Mouse (Mus musculus): ENCODE data around the gene Gh.
A peak's percentile ranks its signal among the peaks of the same experiment; 100 is the strongest.

The Gh gene

GRCm38 (mm10) chr11:106268326-106269059 lies 33.2 kb downstream of the Gh start:
- DNase-seq (ENCODE audit: low read depth), result peak; percentile 60

- DNase-seq (ENCODE audit: low read depth), result no peak
Measured at GRCm38 (mm10) chr11:106267871-106268270, 33.8 kb downstream of the Gh start.

GRCm38 (mm10) chr11:106267311-106267852 lies 34.3 kb downstream of the Gh start:
- no peak for DNase-seq (ENCODE audit: low read depth)

- no peak for DNase-seq (ENCODE audit: low read depth)
Measured at GRCm38 (mm10) chr11:106266431-106266830, 35.2 kb downstream of the Gh start.

GRCm38 (mm10) chr11:106265570-106265969 lies 36.1 kb downstream of the Gh start:
- no peak for DNase-seq (ENCODE audit: low read depth)

- DNase-seq (ENCODE audit: low read depth), result no peak
Measured at GRCm38 (mm10) chr11:106264988-106265387, 36.7 kb downstream of the Gh start.

GRCm38 (mm10) chr11:106263963-106264362 lies 37.7 kb downstream of the Gh start:
- no peak for DNase-seq (ENCODE audit: low read depth)

GRCm38 (mm10) chr11:106260826-106261450 lies 40.7 kb downstream of the Gh start:
- DNase-seq (ENCODE audit: low read depth), result no peak

GRCm38 (mm10) chr11:106256775-106257174 lies 44.9 kb downstream of the Gh start:
- DNase-seq (ENCODE audit: low read depth), result no peak

GRCm38 (mm10) chr11:106255685-106256451 lies 45.8 kb downstream of the Gh start, which contains the start of the genes Ftsj3 and Psmc5:
Gene Ftsj3 (minus strand): TSS chr11:106256079.
Gene Psmc5 (plus strand): TSS chr11:106256154.
- DNase-seq (ENCODE audit: low read depth), result peak; percentile 88

- DNase-seq (ENCODE audit: low read depth), result no peak
Measured at GRCm38 (mm10) chr11:106255174-106255573, 46.5 kb downstream of the Gh start.

- no peak for DNase-seq (ENCODE audit: low read depth)
Measured at GRCm38 (mm10) chr11:106254767-106255166, 46.9 kb downstream of the Gh start.
